Mouse (Mus musculus): ENCODE data around the gene Epb42. TPM values are rescaled to one million over a fixed set of nuclear protein-coding genes. Genes with fewer than 3 reads are reported as not detected.
"Not testable (repeated sequence)": the region's sequence is repeated elsewhere in the genome, so short reads cannot be mapped to it uniquely, and the experiment has no call there.

The Epb42 gene
- polyA plus RNA-seq, 1 experiment from 2014 or later, result 1.7 TPM

GRCm38 (mm10) chr2:120977926-120978692 lies 58.8 kb downstream of the Epb42 start:
- Histone ChIP-seq H3K27ac (ENCODE audit: low read depth) (no peak overlapping the region), H3K9me3 (ENCODE audit: control insufficient read depth, low read length) (no peaks in the 10 kb centered on the region), H3K9ac (ENCODE audit: low read length) (no peak overlapping the region), H3K4me1 (replicated peaks; ENCODE audit: control insufficient read depth, insufficient read depth, low read length) (no peaks in the 10 kb centered on the region), H3K36me3 (ENCODE audit: control insufficient read depth, insufficient read depth, low read length) (no peaks in the 10 kb centered on the region), H3K4me2 (ENCODE audit: low read length) (peak overlapping the region; percentile 95), H3K27me3 (replicated peaks; ENCODE audit: control insufficient read depth, insufficient read depth, low read length) (0 out of 2 replicates have a peak, but pooled peaks cover 2% of the 10 kb centered on the region), H3K4me3 (ENCODE audit: low read depth, low read length) (peak overlapping the region; percentile 64)
- 80% methylated on average over 8 of the region's 8 CpGs for WGBS
- DNase-seq (ENCODE audit: low spot score) (no peak), ATAC-seq (replicated peaks; ENCODE audit: low FRiP score, low TSS enrichment, low read depth) (no peak)

GRCm38 (mm10) chr2:120976990-120977925 lies 59.6 kb downstream of the Epb42 start, which contains the start of gene Tmem62:
Tmem62 (plus strand) TSS chr2:120977017.
- Histone ChIP-seq H3K4me2 (ENCODE audit: low read length) (peak within 1 kb of the TSS; percentile 95), H3K36me3 (ENCODE audit: control insufficient read depth, insufficient read depth, low read length) (no peaks in the 10 kb centered on the region), H3K9ac (ENCODE audit: low read length) (peak within 1 kb of the TSS; percentile 82), H3K4me1 (replicated peaks; ENCODE audit: control insufficient read depth, insufficient read depth, low read length) (no peaks in the 10 kb centered on the region), H3K27ac (ENCODE audit: low read depth) (peak within 1 kb of the TSS; percentile 54; the same call in 1 of the 2 replicates), H3K9me3 (ENCODE audit: control insufficient read depth, low read length) (no peaks in the 10 kb centered on the region), H3K4me3 (ENCODE audit: low read depth, low read length) (peak within 1 kb of the TSS; percentile 64), H3K27me3 (replicated peaks; ENCODE audit: control insufficient read depth, insufficient read depth, low read length) (0 out of 2 replicates have a peak, but pooled peaks cover 4% of the 10 kb centered on the region)
- under 1% methylated on average over 67 of the region's 71 CpGs for WGBS
- peak; percentile 86 for DNase-seq (ENCODE audit: low spot score)
- peak; percentile 81 for ATAC-seq (replicated peaks; ENCODE audit: low FRiP score, low TSS enrichment, low read depth)

- Histone ChIP-seq H3K27me3 (replicated peaks; ENCODE audit: control insufficient read depth, insufficient read depth, low read length) (0 out of 2 replicates have a peak, but pooled peaks cover 4% of the 10 kb centered on the region), H3K9ac (ENCODE audit: low read length) (no peak overlapping the region), H3K27ac (ENCODE audit: low read depth) (no peak overlapping the region), H3K4me2 (ENCODE audit: low read length) (peak overlapping the region; percentile 95), H3K4me1 (replicated peaks; ENCODE audit: control insufficient read depth, insufficient read depth, low read length) (no peaks in the 10 kb centered on the region), H3K36me3 (ENCODE audit: control insufficient read depth, insufficient read depth, low read length) (no peaks in the 10 kb centered on the region), H3K4me3 (ENCODE audit: low read depth, low read length) (no peak overlapping the region), H3K9me3 (ENCODE audit: control insufficient read depth, low read length) (no peaks in the 10 kb centered on the region)
- WGBS, result 60% methylated on average over 4 of the region's 4 CpGs
- DNase-seq (ENCODE audit: low spot score) (no peak), ATAC-seq (replicated peaks; ENCODE audit: low FRiP score, low TSS enrichment, low read depth) (no peak)
These were observed 60.6 kb downstream of the Epb42 start for GRCm38 (mm10) chr2:120976308-120976707.

- Histone ChIP-seq H3K4me3 (ENCODE audit: low read depth, low read length) (no peak overlapping the region), H3K36me3 (ENCODE audit: control insufficient read depth, insufficient read depth, low read length) (no peaks in the 10 kb centered on the region), H3K9ac (ENCODE audit: low read length) (no peak overlapping the region), H3K27ac (ENCODE audit: low read depth) (no peak overlapping the region), H3K27me3 (replicated peaks; ENCODE audit: control insufficient read depth, insufficient read depth, low read length) (0 out of 2 replicates have a peak, but pooled peaks cover 4% of the 10 kb centered on the region), H3K4me1 (replicated peaks; ENCODE audit: control insufficient read depth, insufficient read depth, low read length) (0 out of 2 replicates have a peak, but pooled peaks cover 7% of the 10 kb centered on the region), H3K4me2 (ENCODE audit: low read length) (no peak overlapping the region), H3K9me3 (ENCODE audit: control insufficient read depth, low read length) (no peaks in the 10 kb centered on the region)
- DNase-seq (ENCODE audit: low spot score) (no peak), ATAC-seq (replicated peaks; ENCODE audit: low FRiP score, low TSS enrichment, low read depth) (no peak)
- 19% methylated on average over 5 of the region's 5 CpGs for WGBS
These were observed 63.9 kb downstream of the Epb42 start for GRCm38 (mm10) chr2:120972964-120973363.

GRCm38 (mm10) chr2:120972257-120972656 lies 64.6 kb downstream of the Epb42 start:
- not testable (repeated sequence) for DNase-seq (ENCODE audit: low spot score); H3K27me3 ChIP-seq (replicated peaks; ENCODE audit: control insufficient read depth, insufficient read depth, low read length); H3K27ac ChIP-seq (ENCODE audit: low read depth); H3K9me3 ChIP-seq (ENCODE audit: control insufficient read depth, low read length); H3K4me2 ChIP-seq (ENCODE audit: low read length); H3K4me3 ChIP-seq (ENCODE audit: low read depth, low read length); H3K4me1 ChIP-seq (replicated peaks; ENCODE audit: control insufficient read depth, insufficient read depth, low read length); H3K36me3 ChIP-seq (ENCODE audit: control insufficient read depth, insufficient read depth, low read length); ATAC-seq (replicated peaks; ENCODE audit: low FRiP score, low TSS enrichment, low read depth); H3K9ac ChIP-seq (ENCODE audit: low read length)
- WGBS, result 95% methylated on average over 8 of the region's 8 CpGs

GRCm38 (mm10) chr2:120971766-120972165 lies 65.1 kb downstream of the Epb42 start:
- Histone ChIP-seq H3K4me2 (ENCODE audit: low read length) (no peak overlapping the region), H3K9me3 (ENCODE audit: control insufficient read depth, low read length) (no peaks in the 10 kb centered on the region), H3K4me1 (replicated peaks; ENCODE audit: control insufficient read depth, insufficient read depth, low read length) (0 out of 2 replicates have a peak, but pooled peaks cover 7% of the 10 kb centered on the region), H3K4me3 (ENCODE audit: low read depth, low read length) (no peak overlapping the region), H3K27me3 (replicated peaks; ENCODE audit: control insufficient read depth, insufficient read depth, low read length) (0 out of 2 replicates have a peak, but pooled peaks cover 4% of the 10 kb centered on the region), H3K36me3 (ENCODE audit: control insufficient read depth, insufficient read depth, low read length) (no peaks in the 10 kb centered on the region), H3K9ac (ENCODE audit: low read length) (no peak overlapping the region), H3K27ac (ENCODE audit: low read depth) (no peak overlapping the region)
- 82% methylated on average over 4 of the region's 4 CpGs for WGBS
- no peak for ATAC-seq (replicated peaks; ENCODE audit: low FRiP score, low TSS enrichment, low read depth)
- no peak for DNase-seq (ENCODE audit: low spot score)

GRCm38 (mm10) chr2:120970559-120971080 lies 66.3 kb downstream of the Epb42 start, which contains the start of gene Ubr1:
Ubr1 (minus strand) TSS chr2:120970715.
- DNase-seq (ENCODE audit: low spot score) (peak; percentile 88), ATAC-seq (replicated peaks; ENCODE audit: low FRiP score, low TSS enrichment, low read depth) (peak; percentile 83)
- Histone ChIP-seq H3K9ac (ENCODE audit: low read length) (peak within 1 kb of the TSS; percentile 81), H3K27me3 (replicated peaks; ENCODE audit: control insufficient read depth, insufficient read depth, low read length) (0 out of 2 replicates have a peak, but pooled peaks cover 4% of the 10 kb centered on the region), H3K4me3 (ENCODE audit: low read depth, low read length) (peak within 1 kb of the TSS; percentile 75), H3K27ac (ENCODE audit: low read depth) (peak within 1 kb of the TSS; percentile 62), H3K36me3 (ENCODE audit: control insufficient read depth, insufficient read depth, low read length) (no peaks in the 10 kb centered on the region), H3K4me1 (replicated peaks; ENCODE audit: control insufficient read depth, insufficient read depth, low read length) (0 out of 2 replicates have a peak, but pooled peaks cover 7% of the 10 kb centered on the region), H3K9me3 (ENCODE audit: control insufficient read depth, low read length) (no peaks in the 10 kb centered on the region), H3K4me2 (ENCODE audit: low read length) (peak within 1 kb of the TSS; percentile 67)
- under 1% methylated on average over 39 of the region's 39 CpGs for WGBS

- peak; percentile 59 for ATAC-seq (replicated peaks; ENCODE audit: low FRiP score, low TSS enrichment, low read depth)
- Histone ChIP-seq H3K4me2 (ENCODE audit: low read length) (peak overlapping the region; percentile 67), H3K4me1 (replicated peaks; ENCODE audit: control insufficient read depth, insufficient read depth, low read length) (0 out of 2 replicates have a peak, but pooled peaks cover 7% of the 10 kb centered on the region), H3K9ac (ENCODE audit: low read length) (peak overlapping the region; percentile 81), H3K4me3 (ENCODE audit: low read depth, low read length) (peak overlapping the region; percentile 75), H3K9me3 (ENCODE audit: control insufficient read depth, low read length) (no peaks in the 10 kb centered on the region), H3K36me3 (ENCODE audit: control insufficient read depth, insufficient read depth, low read length) (no peaks in the 10 kb centered on the region), H3K27ac (ENCODE audit: low read depth) (peak overlapping the region; percentile 62), H3K27me3 (replicated peaks; ENCODE audit: control insufficient read depth, insufficient read depth, low read length) (0 out of 2 replicates have a peak, but pooled peaks cover 4% of the 10 kb centered on the region)
- no peak for DNase-seq (ENCODE audit: low spot score)
- WGBS, result under 1% methylated on average over 23 of the region's 23 CpGs
These were observed 66.8 kb downstream of the Epb42 start for GRCm38 (mm10) chr2:120970045-120970539.
